Mouse (Mus musculus) G1E (cell line): Measurements from ENCODE around the gene Akap13. TPM values are rescaled to one million over a fixed set of nuclear protein-coding genes. Genes with fewer than 3 reads are reported as not detected.

Source experiments
- ATAC-seq: 2 replicates; pipeline ENCODE4 v1.8.0; 2016; ENCODE audit warnings: mild to moderate bottlenecking; ENCODE audit not compliant: insufficient number of reproducible peaks, poor library complexity, low FRiP score, severe bottlenecking; ENCODE audit errors: extremely low read depth
- DNase-seq: peaks from one replicate; pipeline ENCODE4 v3.0.0; 2012; ENCODE audit warnings: low spot score
- H3K27me3 ChIP-seq: 2 replicates; pipeline ENCODE4 v1.6.1; 2012; ENCODE audit warnings: mild to moderate bottlenecking, low read length, inconsistent platforms; ENCODE audit not compliant: insufficient read depth
- H3K36me3 ChIP-seq: replicated peaks from 2 replicates; pipeline ENCODE3; 2012; ENCODE audit warnings: mild to moderate bottlenecking, inconsistent platforms
- H3K4me1 ChIP-seq: 2 replicates; pipeline ENCODE4 v1.6.1; 2012; ENCODE audit warnings: low read depth, low read length, inconsistent platforms, mixed read lengths; ENCODE audit not compliant: insufficient read depth
- H3K4me3 ChIP-seq: 2 replicates; pipeline ENCODE4 v1.5.1; 2012; ENCODE audit warnings: low read depth, mild to moderate bottlenecking, inconsistent platforms, low read length, moderate library complexity, mixed read lengths
- H3K9me3 ChIP-seq: replicated peaks from 2 replicates; pipeline ENCODE4 v1.6.1; 2012; ENCODE audit warnings: inconsistent platforms
- CTCF ChIP-seq: IDR thresholded peaks from 2 replicates; pipeline ENCODE4 v1.5.1; 2012; ENCODE audit warnings: low read depth, low read length, inconsistent platforms, mixed read lengths
- GATA1 ChIP-seq: IDR thresholded peaks from 2 replicates; pipeline ENCODE4 v1.6.1; 2012; ENCODE audit warnings: borderline replicate concordance, low read length, inconsistent platforms, mixed read lengths
- GATA2 ChIP-seq: IDR thresholded peaks from 2 replicates; pipeline ENCODE4 v1.6.1; 2012; ENCODE audit warnings: low read depth, low read length, inconsistent platforms, borderline replicate concordance
- POLR2AphosphoS5 ChIP-seq: IDR thresholded peaks from 2 replicates; pipeline ENCODE4 v1.6.1; 2012; ENCODE audit warnings: low read depth, low read length, inconsistent platforms; ENCODE audit not compliant: insufficient replicate concordance
- TAL1 ChIP-seq: conservative IDR thresholded peaks from 2 replicates; pipeline ENCODE4 v1.6.1; 2012; ENCODE audit warnings: low read depth, low read length, inconsistent platforms, mixed read lengths
- polyA plus RNA-seq: library from polyadenylated mRNA; stranded (reverse); fragments of >175 nt; gene quantifications from 2 replicates; pipeline ENCODE4 v1.2.3, GENCODE M21; 2012
- total RNA-seq, 2 experiments: library from RNA; stranded (forward) in 1 of 2; stranded (reverse) in 1 of 2; fragments of 200-1000 nt in 1 of 2; fragments of >200 nt in 1 of 2; fragmentation: Nextera tagmentation in 1 of 2; gene quantifications; 2 replicates each; pipeline ENCODE4 v1.2.3; 2014 to 2017

Akap13 gene
- total and polyA plus RNA-seq, 3 experiments: 2.8 to 123 (median 47.0) TPM

DNA sequence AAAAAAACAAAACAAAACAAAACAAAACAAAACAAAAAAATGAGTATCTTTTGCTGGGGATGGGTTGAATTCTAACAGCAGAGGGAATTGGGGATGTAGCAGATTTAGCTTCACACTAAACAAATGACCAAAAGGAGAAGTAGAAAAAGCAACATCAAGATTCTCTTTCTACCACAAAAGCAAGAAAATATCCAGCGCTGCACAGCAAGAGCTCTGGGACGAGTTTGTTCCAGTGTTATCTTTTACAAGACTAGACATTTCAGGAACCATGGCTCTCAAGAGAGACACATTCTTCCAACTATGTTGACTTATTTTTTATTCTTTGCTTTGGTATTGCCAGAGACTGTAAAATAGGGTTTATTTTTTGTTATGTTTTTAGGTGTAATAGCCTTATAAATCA lies 13.4 kb upstream of the Akap13 start:
- H3K27me3 ChIP-seq: no peaks in the 10 kb centered on the region
- H3K4me3 ChIP-seq: no peak overlapping the region
- TF ChIP-seq GATA1: no peak
- TF ChIP-seq POLR2AphosphoS5: no peak
- TF ChIP-seq CTCF: no peak
- no peak for TF ChIP-seq TAL1
- TF ChIP-seq GATA2: no peak
- DNase-seq: no peak
- H3K9me3 ChIP-seq: no peaks in the 10 kb centered on the region
- no peaks in the 10 kb centered on the region for H3K36me3 ChIP-seq
- no peaks in the 10 kb centered on the region for H3K4me1 ChIP-seq
- no peak for ATAC-seq

DNA sequence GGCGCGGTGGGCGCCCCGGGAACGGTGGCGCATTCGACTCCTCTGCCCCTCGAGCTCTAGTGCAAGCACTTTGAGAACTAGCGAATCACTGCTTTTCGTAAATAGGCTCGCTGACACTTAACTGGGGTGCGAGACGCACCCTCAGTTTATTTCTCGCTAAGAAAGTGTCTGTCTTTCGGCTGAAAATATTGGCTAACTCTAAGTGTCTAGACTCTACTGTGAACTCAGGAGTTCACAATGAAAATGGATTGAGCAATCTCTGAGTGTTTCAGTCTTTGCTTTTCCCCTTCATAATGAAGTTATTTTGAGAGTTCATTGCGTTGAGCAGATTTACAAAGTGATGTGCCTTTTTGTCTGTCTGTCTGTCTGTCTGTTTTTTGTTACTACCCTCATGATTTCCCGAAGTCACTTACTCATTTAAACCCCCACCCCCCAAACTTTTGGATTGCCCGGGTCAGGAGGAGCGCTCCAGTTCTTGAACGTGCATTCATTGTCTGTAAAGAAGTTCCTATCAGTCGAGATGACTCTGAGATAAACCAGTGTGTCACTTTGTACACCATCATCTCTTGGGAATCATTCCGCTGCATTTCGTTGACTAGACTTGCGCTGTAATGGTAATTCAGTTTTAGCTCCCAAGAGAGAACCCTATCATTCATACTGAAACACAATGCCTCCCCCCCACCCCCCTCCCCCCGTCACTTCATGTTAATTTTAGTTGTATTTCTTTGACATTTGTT lies 986 bp downstream of the Akap13 start:
- Histone ChIP-seq H3K27me3 (peaks cover 5% of the 10 kb centered on the region; the same call in 1 of the 2 replicates), H3K36me3 (no peaks in the 10 kb centered on the region), H3K4me3 (peak overlapping the region; percentile 60; the same call in 1 of the 2 replicates), H3K4me1 (peaks cover 3% of the 10 kb centered on the region; the same call in 1 of the 2 replicates), H3K9me3 (peaks cover 8% of the 10 kb centered on the region; the same call in 1 of the 2 replicates)
- DNase-seq: no peak
- ATAC-seq: no peak
- no peak for TF ChIP-seq CTCF
- TF ChIP-seq TAL1: no peak

GRCm38 (mm10) chr7:75460290-75460689 lies 5.0 kb downstream of the Akap13 start:
- no peaks in the 10 kb centered on the region for H3K36me3 ChIP-seq

DNA sequence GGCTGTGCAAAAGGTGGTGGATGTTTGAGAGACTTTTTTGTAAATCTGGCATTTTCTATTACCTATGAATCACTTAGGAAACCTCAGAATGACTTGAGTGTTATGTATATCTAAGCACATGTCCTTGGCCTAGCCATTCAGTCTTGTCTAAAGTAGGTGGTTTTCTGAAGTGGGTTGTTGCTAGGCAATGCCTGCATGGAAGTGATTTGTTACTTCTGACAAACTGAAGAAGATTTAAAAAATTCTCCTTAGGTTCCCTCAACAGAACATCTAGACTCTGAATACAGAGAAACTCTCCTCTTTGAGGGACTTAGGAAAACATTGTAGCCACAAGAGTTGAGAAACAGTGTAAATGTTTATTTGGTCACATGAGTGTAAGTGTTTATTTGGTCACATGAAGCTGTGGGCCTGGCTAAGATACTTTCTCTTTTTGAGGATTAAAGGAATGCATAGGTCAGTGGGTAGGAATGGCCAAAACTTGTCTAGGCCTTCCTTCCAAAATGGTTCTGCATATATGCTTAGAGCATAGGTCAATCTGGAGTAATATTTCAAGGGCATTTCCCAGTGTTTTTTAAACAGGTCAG lies 8.3 kb downstream of the Akap13 start:
- ATAC-seq: no peak

More at GRCm38 (mm10) chr7:75460290-75460689, 5.0 kb downstream of the Akap13 start:
- Histone ChIP-seq H3K9me3 (peaks cover 5% of the 10 kb centered on the region; the same call in 1 of the 2 replicates), H3K27me3 (peaks cover 2% of the 10 kb centered on the region; the same call in 1 of the 2 replicates), H3K4me1 (peaks cover 3% of the 10 kb centered on the region; the same call in 1 of the 2 replicates), H3K4me3 (no peak overlapping the region)
- TF ChIP-seq GATA2 (no peak), GATA1 (no peak), TAL1 (no peak), CTCF (no peak), POLR2AphosphoS5 (no peak)
- DNase-seq: no peak
- no peak for ATAC-seq

DNA sequence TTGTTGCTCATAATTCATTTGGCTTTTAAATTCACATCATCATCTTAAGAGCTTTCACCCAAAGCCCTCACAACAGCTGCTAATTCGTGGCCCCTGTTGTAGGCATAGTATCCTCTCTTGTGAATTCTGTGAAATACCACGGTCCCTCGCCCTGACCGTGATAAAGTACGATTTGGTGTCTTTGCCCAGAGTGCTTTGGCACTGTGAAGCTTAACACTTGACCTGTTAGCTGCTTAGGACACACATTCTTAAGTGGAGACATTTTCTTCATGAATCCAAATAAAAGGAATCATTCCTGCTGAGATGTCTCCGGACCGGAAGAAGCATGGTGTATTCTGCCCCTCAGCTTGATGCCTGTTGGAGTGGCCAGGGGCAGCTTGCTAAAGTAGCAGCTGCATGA lies 12.5 kb downstream of the Akap13 start:
- H3K4me3 ChIP-seq: no peak overlapping the region
- DNase-seq (no peak), ATAC-seq (no peak)
- H3K9me3 ChIP-seq: no peaks in the 10 kb centered on the region
- H3K36me3 ChIP-seq: no peaks in the 10 kb centered on the region
- no peak for TF ChIP-seq GATA2
- H3K27me3 ChIP-seq: no peaks in the 10 kb centered on the region
- no peaks in the 10 kb centered on the region for H3K4me1 ChIP-seq

More for the DNA sequence above, 8.3 kb downstream of the Akap13 start:
- DNase-seq: no peak
- Histone ChIP-seq H3K9me3 (no peaks in the 10 kb centered on the region), H3K4me1 (no peaks in the 10 kb centered on the region), H3K4me3 (no peak overlapping the region), H3K36me3 (no peaks in the 10 kb centered on the region), H3K27me3 (no peaks in the 10 kb centered on the region)
- TF ChIP-seq POLR2AphosphoS5 (no peak), GATA2 (no peak), TAL1 (no peak), GATA1 (no peak), CTCF (no peak)

DNA sequence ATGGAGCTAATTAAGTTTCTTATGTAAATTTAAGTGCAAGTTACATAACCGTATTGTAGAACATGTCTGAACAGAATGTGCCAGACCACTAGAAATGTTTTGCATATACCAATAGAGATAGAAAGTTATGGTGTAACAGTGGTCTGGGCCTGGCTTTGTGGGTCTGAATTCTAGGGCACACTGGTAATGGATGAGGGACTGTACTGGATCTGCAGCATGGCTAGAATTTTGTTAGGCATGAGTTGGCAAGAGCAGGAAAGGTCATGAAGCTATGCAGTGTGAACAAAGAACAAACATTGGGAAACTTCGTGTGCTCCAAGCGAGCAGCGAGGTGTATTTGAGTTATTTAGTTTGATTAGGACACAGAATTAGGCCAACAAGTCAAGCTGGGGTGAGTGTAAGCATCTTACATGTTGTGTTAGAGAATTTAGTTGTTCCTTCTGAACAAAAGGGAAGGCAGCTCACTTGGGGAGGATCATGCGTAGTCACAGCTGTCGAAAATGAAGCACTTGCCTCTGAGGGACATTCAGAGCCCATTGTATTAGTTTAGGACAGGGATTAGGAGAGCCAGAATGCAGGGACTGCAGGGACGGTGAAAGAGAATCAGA lies 15.1 kb downstream of the Akap13 start:
- no peaks in the 10 kb centered on the region for H3K36me3 ChIP-seq
- ATAC-seq (no peak), DNase-seq (no peak)
- no peaks in the 10 kb centered on the region for H3K27me3 ChIP-seq
- H3K4me1 ChIP-seq: no peaks in the 10 kb centered on the region
- TF ChIP-seq GATA2 (no peak), TAL1 (no peak), POLR2AphosphoS5 (no peak), CTCF (no peak), GATA1 (no peak)
- H3K9me3 ChIP-seq: no peaks in the 10 kb centered on the region
- H3K4me3 ChIP-seq: no peak overlapping the region
